Mouse (Mus musculus) v-Abl transformed pro-B cells (cell line): Measurements from ENCODE around the gene Kitl.

Experiments used
- in situ Hi-C, 2 experiments: fragments of 400-800 bp; cut with MboI; formaldehyde crosslinking; loops; one replicate each; pipeline ENCODE4 v1.15.1; 2025; ENCODE audit not compliant: unreplicated experiment in 2 of 2

The Kitl gene

GRCm38 (mm10) chr10:100015370-100016325 lies at the start of gene Kitl:
Gene Kitl, plus strand, starts transcription at chr10:100015630.
- in situ Hi-C loops, result no loop called here

GRCm38 (mm10) chr10:99972866-99973265 lies 42.6 kb upstream of the Kitl start:
- in situ Hi-C loops, result no loop called here

GRCm38 (mm10) chr10:99980096-99980495 lies 35.3 kb upstream of the Kitl start:
- in situ Hi-C loops, result no loop called here

GRCm38 (mm10) chr10:99980916-99981315 lies 34.5 kb upstream of the Kitl start:
- in situ Hi-C loops, result no loop called here

GRCm38 (mm10) chr10:99981887-99982286 lies 33.5 kb upstream of the Kitl start:
- in situ Hi-C loops, result no loop called here

GRCm38 (mm10) chr10:99986745-99987144 lies 28.7 kb upstream of the Kitl start:
- in situ Hi-C loops, result no loop called here

GRCm38 (mm10) chr10:99989758-99990157 lies 25.7 kb upstream of the Kitl start:
- in situ Hi-C loops, result no loop called here

GRCm38 (mm10) chr10:99992121-99992520 lies 23.3 kb upstream of the Kitl start:
- in situ Hi-C loops, result no loop called here

- in situ Hi-C loops, result no loop called here
Measured at GRCm38 (mm10) chr10:100001452-100001851, 14.0 kb upstream of the Kitl start.

- in situ Hi-C loops, result no loop called here
Measured at GRCm38 (mm10) chr10:100003797-100004196, 11.6 kb upstream of the Kitl start.

- in situ Hi-C loops, result no loop called here
Measured at GRCm38 (mm10) chr10:100009681-100010080, 5.7 kb upstream of the Kitl start.

GRCm38 (mm10) chr10:100010291-100010690 lies 5.1 kb upstream of the Kitl start:
- in situ Hi-C loops, result no loop called here

GRCm38 (mm10) chr10:100014096-100014495 lies 1.3 kb upstream of the Kitl start:
- in situ Hi-C loops, result no loop called here

- in situ Hi-C loops, result no loop called here
Measured at GRCm38 (mm10) chr10:100016326-100016709, 888 bp downstream of the Kitl start.

GRCm38 (mm10) chr10:100016941-100017770 lies 1.7 kb downstream of the Kitl start:
- in situ Hi-C loops, result no loop called here

GRCm38 (mm10) chr10:100017771-100018070 lies 2.3 kb downstream of the Kitl start:
- in situ Hi-C loops, result no loop called here

- in situ Hi-C loops, result no loop called here
Measured at GRCm38 (mm10) chr10:100018493-100018892, 3.1 kb downstream of the Kitl start.

- in situ Hi-C loops, result no loop called here
Measured at GRCm38 (mm10) chr10:100019246-100020195, 4.1 kb downstream of the Kitl start.

- in situ Hi-C loops, result no loop called here
Measured at GRCm38 (mm10) chr10:100022090-100022834, 6.8 kb downstream of the Kitl start.

- in situ Hi-C loops, result no loop called here
Measured at GRCm38 (mm10) chr10:100022835-100023093, 7.3 kb downstream of the Kitl start.
